Mouse (Mus musculus) testis, adult 2 months (tissue): ENCODE results near the gene Uqcr11. TPM values are rescaled to one million over a fixed set of nuclear protein-coding genes. Genes with fewer than 3 reads are reported as not detected.
A peak's percentile ranks its signal among the peaks of the same experiment; 100 is the strongest.

ENCODE experiments used
- H3K27ac ChIP-seq: fragments of 200-500 bp; 2 replicates; pipeline ENCODE4 v1.5.1; 2012; ENCODE audit warnings: low read depth, low read length; ENCODE audit not compliant: control insufficient read depth, insufficient read depth
- H3K27me3 ChIP-seq: fragments of 200-500 bp; 2 replicates; pipeline ENCODE4 v1.6.1; 2012; ENCODE audit warnings: mild to moderate bottlenecking, low read length, moderate library complexity; ENCODE audit not compliant: control insufficient read depth, insufficient read depth
- H3K36me3 ChIP-seq: fragments of 200-500 bp; 2 replicates; pipeline ENCODE4 v1.6.1; 2012; ENCODE audit warnings: mild to moderate bottlenecking, low read length; ENCODE audit not compliant: control insufficient read depth, insufficient read depth
- H3K4me1 ChIP-seq: fragments of 200-500 bp; 2 replicates; pipeline ENCODE4 v1.6.1; 2012; ENCODE audit warnings: low read length; ENCODE audit not compliant: control insufficient read depth, insufficient read depth
- H3K4me3 ChIP-seq: fragments of 200-500 bp; 2 replicates; pipeline ENCODE4 v1.5.1; 2012; ENCODE audit warnings: low read depth, mild to moderate bottlenecking, low read length, moderate library complexity, mixed read lengths; ENCODE audit not compliant: control insufficient read depth
- CTCF ChIP-seq: fragments of 200-500 bp; IDR thresholded peaks from 2 replicates; pipeline ENCODE4 v1.5.1; 2012; ENCODE audit warnings: low read depth, mild to moderate bottlenecking, inconsistent platforms, low read length, moderate library complexity; ENCODE audit not compliant: control insufficient read depth, insufficient read depth, insufficient replicate concordance
- POLR2A ChIP-seq: fragments of 200-500 bp; IDR thresholded peaks from 2 replicates; pipeline ENCODE4 v1.6.1; 2012; ENCODE audit warnings: low read depth, mild to moderate bottlenecking, inconsistent platforms, low read length, moderate library complexity; ENCODE audit not compliant: control insufficient read depth
- polyA plus RNA-seq: library from polyadenylated mRNA; depleted of rRNA; stranded (reverse); fragments of >200 nt; gene quantifications from 2 replicates; pipeline ENCODE4 v1.2.3, GENCODE M21; 2012

Gene Uqcr11
- polyA plus RNA-seq, 1 experiment: 446 TPM

DNA sequence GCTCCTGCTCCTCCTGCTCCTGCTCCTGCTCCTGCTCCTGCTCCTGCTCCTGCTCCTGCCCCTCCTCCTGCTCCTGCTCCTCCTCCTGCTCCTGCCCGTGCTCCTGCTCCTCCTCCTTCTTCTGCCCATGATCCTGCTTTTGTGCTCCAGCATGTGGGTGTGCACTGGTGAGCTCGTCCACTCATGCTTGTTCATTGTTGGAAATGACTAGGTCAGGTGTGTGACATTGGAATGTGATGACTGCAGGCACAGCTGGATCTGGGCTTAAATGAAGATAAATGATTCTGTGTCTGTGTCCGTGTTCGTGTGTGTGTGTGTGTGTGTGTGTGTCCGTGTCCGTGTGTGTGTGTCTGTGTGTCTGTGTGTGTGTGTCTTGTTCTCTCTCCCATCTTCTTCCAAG, 38.2 kb downstream of the Uqcr11 start:
- Histone ChIP-seq H3K27me3 (no peaks in the 10 kb centered on the region), H3K4me1 (peaks cover 11% of the 10 kb centered on the region), H3K4me3 (no peak overlapping the region), H3K36me3 (no peaks in the 10 kb centered on the region), H3K27ac (no peak overlapping the region)
- TF ChIP-seq CTCF (no peak), POLR2A (no peak)

- H3K36me3 ChIP-seq: no peaks in the 10 kb centered on the region
- H3K4me1 ChIP-seq: peaks cover 11% of the 10 kb centered on the region
- TF ChIP-seq CTCF: no peak
- TF ChIP-seq POLR2A: no peak
- no peaks in the 10 kb centered on the region for H3K27me3 ChIP-seq
- H3K4me3 ChIP-seq: no peak overlapping the region
- H3K27ac ChIP-seq: no peak overlapping the region
These were observed 38.7 kb downstream of the Uqcr11 start for GRCm38 (mm10) chr10:80367954-80368353.

DNA sequence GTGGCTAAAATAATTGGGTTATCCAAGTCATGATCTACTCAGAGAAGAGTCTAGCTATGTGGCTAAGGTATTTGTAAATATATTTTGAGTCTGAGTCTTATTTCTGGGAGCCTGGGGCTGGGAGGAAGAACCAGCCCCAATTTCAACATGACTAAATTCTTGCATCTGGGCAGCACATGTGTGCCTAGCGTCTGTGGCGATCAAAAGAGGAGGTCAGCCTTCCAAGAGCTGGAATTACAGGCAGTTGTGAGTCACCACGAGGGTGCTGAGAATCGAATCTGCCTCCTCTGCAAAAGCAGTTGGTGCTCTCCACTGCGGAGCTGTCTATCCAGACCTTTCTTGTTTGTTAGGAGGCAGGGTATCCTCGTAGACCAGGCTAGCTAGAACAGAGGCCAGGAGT, 40.9 kb downstream of the Uqcr11 start:
- H3K4me3 ChIP-seq: no peak overlapping the region
- H3K27ac ChIP-seq: no peak overlapping the region
- no peaks in the 10 kb centered on the region for H3K27me3 ChIP-seq
- H3K4me1 ChIP-seq: peaks cover 2% of the 10 kb centered on the region; the same call in 1 of the 2 replicates
- TF ChIP-seq CTCF (no peak), POLR2A (no peak)
- no peaks in the 10 kb centered on the region for H3K36me3 ChIP-seq

DNA sequence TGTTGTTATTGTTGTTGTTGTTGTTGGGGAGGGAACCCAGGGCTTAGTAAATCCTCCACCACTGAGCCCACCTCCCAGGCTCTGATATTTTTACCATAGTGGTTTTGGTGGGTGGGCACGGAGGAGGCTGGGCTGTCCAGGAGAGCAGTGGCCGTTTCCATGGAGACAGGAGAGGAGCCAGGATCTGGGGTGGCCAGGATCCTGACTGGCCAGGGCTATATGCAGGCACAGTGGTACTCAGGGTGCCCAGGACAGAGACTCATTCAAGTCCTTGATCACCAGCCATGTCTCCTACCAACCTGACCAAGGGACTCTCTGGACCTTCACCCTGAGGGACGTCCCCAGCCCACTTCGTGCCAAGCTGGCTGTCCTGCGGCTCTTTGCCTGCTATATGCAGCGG, 42.9 kb downstream of the Uqcr11 start:
- TF ChIP-seq POLR2A (no peak), CTCF (no peak)
- Histone ChIP-seq H3K36me3 (no peaks in the 10 kb centered on the region), H3K27ac (no peak overlapping the region), H3K4me1 (peaks cover under 1% of the 10 kb centered on the region), H3K4me3 (no peak overlapping the region), H3K27me3 (no peaks in the 10 kb centered on the region)

- Histone ChIP-seq H3K36me3 (no peaks in the 10 kb centered on the region), H3K27me3 (peaks cover 2% of the 10 kb centered on the region; the same call in 1 of the 2 replicates)
These were observed 48.5 kb downstream of the Uqcr11 start for GRCm38 (mm10) chr10:80357994-80358639.

DNA sequence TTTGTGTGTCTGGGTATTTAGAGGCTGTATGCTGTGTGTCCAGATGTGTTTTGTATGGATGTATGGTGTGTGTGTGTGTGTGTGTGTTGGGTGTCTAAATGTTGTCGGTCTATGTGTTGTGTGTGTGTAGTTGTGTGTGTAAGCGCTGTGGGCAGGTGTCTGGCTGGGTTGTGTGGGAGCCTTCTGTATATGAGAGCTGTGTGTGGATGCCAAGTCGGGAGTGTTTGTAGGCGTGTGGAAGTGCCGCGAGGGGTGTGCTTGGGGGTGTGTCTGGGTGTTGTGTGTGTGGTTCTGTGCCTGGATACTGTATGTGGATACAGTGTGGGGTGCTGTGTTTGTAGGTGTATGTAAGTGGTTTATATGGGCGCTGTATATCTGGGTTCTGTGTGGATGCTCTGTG, 49.3 kb downstream of the Uqcr11 start:
- peaks cover 2% of the 10 kb centered on the region; the same call in 1 of the 2 replicates for H3K27me3 ChIP-seq

More at GRCm38 (mm10) chr10:80357994-80358639, 48.5 kb downstream of the Uqcr11 start:
- Histone ChIP-seq H3K27ac (no peak overlapping the region), H3K4me1 (peaks cover 19% of the 10 kb centered on the region), H3K4me3 (peak overlapping the region; percentile 30)
- TF ChIP-seq POLR2A: no peak
- no peak for TF ChIP-seq CTCF

GRCm38 (mm10) chr10:80356737-80357136, 49.9 kb downstream of the Uqcr11 start:
- Histone ChIP-seq H3K36me3 (no peaks in the 10 kb centered on the region), H3K27ac (no peak overlapping the region), H3K27me3 (peaks cover 2% of the 10 kb centered on the region; the same call in 1 of the 2 replicates), H3K4me1 (peaks cover 19% of the 10 kb centered on the region), H3K4me3 (peak overlapping the region; percentile 54)
- TF ChIP-seq POLR2A: no peak
- TF ChIP-seq CTCF: no peak

More for the DNA sequence above, 49.3 kb downstream of the Uqcr11 start:
- no peaks in the 10 kb centered on the region for H3K36me3 ChIP-seq
- H3K27ac ChIP-seq: no peak overlapping the region
- no peak overlapping the region for H3K4me3 ChIP-seq
- TF ChIP-seq CTCF (no peak), POLR2A (no peak)
- peaks cover 19% of the 10 kb centered on the region for H3K4me1 ChIP-seq
